Mouse (Mus musculus): Measurements from ENCODE around the gene Dock1.

GRCm38 (mm10) chr7:134651071-134651470 is 19.4 kb upstream of the Dock1 start:
- TF ChIP-seq CTCF (conservative IDR thresholded peaks at IDR 0.05; ENCODE audit: low read length) (no peak), NANOG (IDR thresholded peaks at IDR 0.05; ENCODE audit: borderline replicate concordance, low read length) (no peak), POU5F1 (IDR thresholded peaks at IDR 0.05; ENCODE audit: borderline replicate concordance, low read length) (no peak)

Measured in E14TG2a.4 (cell line).